Mouse (Mus musculus) left cerebral cortex, adult 2 months (tissue): ENCODE data around the gene 5031439G07Rik. TPM values are rescaled to one million over a fixed set of nuclear protein-coding genes. Genes with fewer than 3 reads are reported as not detected.

Source experiments
- DNase-seq, 2 experiments: peaks; one replicate each; pipeline ENCODE4 v3.0.0; 2021 to 2022; ENCODE audit warnings: low spot score in 2 of 2, mixed read lengths in 1 of 2; ENCODE audit errors: extremely low spot score in 1 of 2
- H3K27ac ChIP-seq: fragments of 200-600 bp; 2 replicates; pipeline ENCODE4 v1.8.1; 2022
- H3K4me3 ChIP-seq: fragments of 200-600 bp; 2 replicates; pipeline ENCODE4 v1.8.1; 2022
- CTCF ChIP-seq: fragments of 200-600 bp; IDR thresholded peaks from 2 replicates; pipeline ENCODE4 v1.8.1; 2022; ENCODE audit warnings: antibody characterized with exemption, mild to moderate bottlenecking, moderate library complexity
- intact Hi-C: fragments of 180-260 bp; cut with DNase I; formaldehyde crosslinking; loops from one replicate; pipeline ENCODE4 v1.15.1; 2025
- total RNA-seq, 2 experiments: library from RNA; stranded (reverse); gene quantifications; 2 replicates each; pipeline ENCODE4 v1.2.3; 2021

5031439G07Rik gene
- total RNA-seq, 2 experiments from 2014 or later, result 72.8 to 94.8 TPM

DNA sequence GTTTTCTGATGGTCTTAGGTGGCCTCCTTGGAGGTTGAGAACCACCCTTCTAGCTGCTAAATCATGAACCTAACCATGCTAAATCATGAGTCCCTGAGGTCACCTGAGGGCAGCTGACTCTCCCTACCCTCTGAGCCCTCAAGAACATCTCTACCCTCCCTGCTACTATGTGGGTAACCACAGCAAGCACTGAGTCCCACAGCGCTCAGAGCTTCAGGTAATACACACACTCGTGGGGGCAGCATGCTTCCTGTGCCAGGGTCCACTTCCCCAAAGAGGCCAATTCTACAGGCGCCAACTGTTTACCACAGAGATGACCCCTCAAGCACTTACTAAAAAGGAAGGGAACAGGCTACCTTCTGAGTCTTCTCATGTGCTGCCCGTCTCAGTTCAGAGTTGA lies 19.8 kb downstream of the 5031439G07Rik start:
- DNase-seq, result no peak
- no peak overlapping the region for H3K4me3 ChIP-seq
- no peak overlapping the region for H3K27ac ChIP-seq
- intact Hi-C loops, result loop anchor here (1.0 kb wide), 1 partner anchor 11 kb away; no protein-coding TSS in a partner anchor
- no peak for TF ChIP-seq CTCF

DNA sequence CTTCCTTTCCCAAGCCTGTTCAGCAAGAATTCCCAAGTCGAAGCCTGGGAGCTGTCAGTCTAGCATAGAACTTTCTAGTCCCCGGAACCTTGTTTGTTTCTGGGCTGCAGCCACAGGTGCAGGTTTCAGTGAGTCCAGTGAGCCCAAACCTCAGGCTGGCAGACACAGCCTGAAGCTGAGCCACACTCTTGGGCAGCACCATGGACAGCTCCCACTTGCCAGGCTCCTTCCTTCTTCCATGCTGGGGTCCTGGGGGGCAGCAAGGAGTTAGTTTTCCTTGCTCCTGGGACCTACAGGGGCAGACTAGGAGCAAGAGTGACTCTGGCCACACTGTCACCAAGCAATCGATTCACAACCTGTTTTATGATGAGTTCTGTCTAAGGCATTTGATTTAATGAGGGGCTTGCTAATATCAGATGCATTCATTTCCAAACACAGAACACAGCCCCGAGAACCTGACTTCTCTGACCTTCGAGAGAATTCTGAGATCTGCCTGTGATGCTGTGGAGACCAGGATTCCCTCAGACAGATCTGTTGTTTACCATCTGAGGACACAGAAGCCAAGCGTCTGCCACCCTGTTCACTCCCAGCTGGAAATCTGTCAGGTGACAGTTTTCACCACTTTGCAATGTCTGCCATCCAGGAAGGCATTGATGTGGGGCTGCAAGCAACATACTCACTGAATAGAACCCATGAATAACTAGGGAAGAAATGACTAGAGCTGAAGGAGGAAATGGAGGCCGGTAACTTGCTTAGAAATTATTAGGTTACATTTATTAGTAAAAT lies 22.6 kb downstream of the 5031439G07Rik start:
- Histone ChIP-seq H3K4me3 (no peak overlapping the region), H3K27ac (no peak overlapping the region)
- intact Hi-C loops, result no loop called here
- no peak for TF ChIP-seq CTCF
- no peak for DNase-seq

DNA sequence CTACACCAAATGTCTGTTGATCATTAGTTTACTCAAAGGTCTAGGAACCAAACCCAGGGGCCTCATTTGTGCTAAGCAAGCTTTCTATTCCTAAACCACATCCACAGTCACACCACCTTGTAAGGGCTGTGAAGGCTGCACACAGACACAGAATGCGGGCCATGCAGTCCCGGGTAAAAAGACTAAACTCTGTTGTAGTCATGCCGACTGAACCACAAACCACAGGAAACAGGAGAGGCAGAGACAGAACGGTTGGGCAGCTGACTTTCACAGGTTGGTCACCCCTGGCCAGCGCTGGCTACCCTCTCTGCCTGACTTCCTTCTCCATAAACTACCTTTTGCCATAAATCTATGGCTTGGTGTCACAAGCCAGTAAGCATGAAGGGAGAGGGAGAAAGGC lies 23.6 kb downstream of the 5031439G07Rik start:
- DNase-seq, result no peak
- TF ChIP-seq CTCF, result no peak
- intact Hi-C loops, result no loop called here
- no peak overlapping the region for H3K4me3 ChIP-seq
- no peak overlapping the region for H3K27ac ChIP-seq

DNA sequence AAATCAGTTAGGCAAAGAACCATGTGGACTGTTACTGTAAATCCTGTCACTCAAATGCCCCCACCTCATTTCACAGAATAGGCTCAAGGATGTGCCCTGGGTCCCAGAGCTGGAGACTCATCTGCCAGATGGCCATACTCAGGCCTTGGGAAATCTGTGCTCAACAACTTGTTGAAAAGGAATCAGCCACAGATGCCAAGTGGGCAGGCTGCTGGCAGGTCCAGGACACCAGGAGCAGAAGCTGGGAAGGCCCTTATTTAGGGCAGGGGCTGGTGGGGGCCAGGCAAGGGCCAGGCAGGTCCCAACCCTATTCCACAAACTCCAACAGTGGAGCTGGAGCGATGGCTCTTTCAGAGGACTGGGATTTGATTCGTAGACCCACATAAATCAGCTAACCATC lies 25.8 kb downstream of the 5031439G07Rik start:
- intact Hi-C loops, result no loop called here
- Histone ChIP-seq H3K4me3 (no peak overlapping the region), H3K27ac (no peak overlapping the region)
- DNase-seq, result no peak
- TF ChIP-seq CTCF, result no peak

GRCm38 (mm10) chr15:84960692-84961091 lies 27.7 kb downstream of the 5031439G07Rik start:
- peak overlapping the region; percentile 92 for H3K27ac ChIP-seq
- H3K4me3 ChIP-seq, result peak overlapping the region; percentile 46
- peak; percentile 72 to 77 for DNase-seq
- intact Hi-C loops, result loop anchor here (2.0 kb wide), 1 partner anchor 26 kb away; no protein-coding TSS in a partner anchor
- TF ChIP-seq CTCF, result peak; percentile 50

DNA sequence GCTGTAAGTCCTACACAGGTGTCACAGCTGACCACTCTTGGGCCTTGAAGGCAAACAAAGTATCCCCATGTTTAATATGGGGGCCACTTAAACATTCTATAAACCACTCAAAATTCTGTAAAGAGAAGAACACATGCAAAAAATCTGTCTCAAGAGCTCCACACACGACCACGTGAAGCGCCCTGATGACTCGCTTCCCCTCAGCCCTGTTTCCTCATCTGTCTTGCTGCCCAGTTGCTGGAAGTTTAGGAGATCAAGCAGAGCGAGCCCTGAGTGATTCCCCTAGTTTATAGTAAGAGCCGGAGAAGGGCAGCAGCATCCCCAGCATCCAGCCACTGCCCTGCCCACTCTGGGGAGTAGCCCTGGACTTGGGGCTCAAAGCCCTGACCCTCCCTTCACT lies 28.5 kb downstream of the 5031439G07Rik start:
- TF ChIP-seq CTCF, result no peak
- DNase-seq, result no peak
- intact Hi-C loops, result loop anchor here (2.0 kb wide), 1 partner anchor 27 kb away; no protein-coding TSS in a partner anchor
- Histone ChIP-seq H3K27ac (peak overlapping the region; percentile 6; the same call in 1 of the 2 replicates), H3K4me3 (peak overlapping the region; percentile 46)

GRCm38 (mm10) chr15:84958331-84958730 lies 30.0 kb downstream of the 5031439G07Rik start:
- intact Hi-C loops, result no loop called here
- Histone ChIP-seq H3K27ac (peak overlapping the region; percentile 86), H3K4me3 (peak overlapping the region; percentile 11; the same call in 1 of the 2 replicates)
- no peak for TF ChIP-seq CTCF
- DNase-seq, result no peak

DNA sequence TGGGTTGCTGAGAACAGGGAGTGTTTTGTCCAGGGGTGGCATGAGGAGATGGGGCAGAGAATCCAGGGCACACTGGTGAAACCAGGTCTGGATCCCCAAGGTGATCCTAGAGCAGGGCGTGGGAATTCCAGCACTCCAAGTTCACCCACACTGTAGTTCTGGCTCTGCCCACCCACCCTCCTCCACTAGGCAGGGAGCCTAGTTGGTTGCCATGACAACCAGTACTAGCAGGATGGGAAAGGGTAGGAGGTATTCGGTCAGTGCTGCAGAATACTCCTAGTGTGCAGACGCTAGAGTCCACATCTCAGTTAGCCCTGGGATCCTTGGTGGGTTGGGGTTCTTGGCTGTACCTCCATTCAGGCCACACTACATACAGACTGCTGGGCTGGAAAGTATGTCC lies 30.5 kb downstream of the 5031439G07Rik start:
- intact Hi-C loops, result no loop called here
- peak; percentile 64 to 65 for DNase-seq
- Histone ChIP-seq H3K27ac (peak overlapping the region; percentile 86), H3K4me3 (peak overlapping the region; percentile 11; the same call in 1 of the 2 replicates)
- TF ChIP-seq CTCF, result no peak

DNA sequence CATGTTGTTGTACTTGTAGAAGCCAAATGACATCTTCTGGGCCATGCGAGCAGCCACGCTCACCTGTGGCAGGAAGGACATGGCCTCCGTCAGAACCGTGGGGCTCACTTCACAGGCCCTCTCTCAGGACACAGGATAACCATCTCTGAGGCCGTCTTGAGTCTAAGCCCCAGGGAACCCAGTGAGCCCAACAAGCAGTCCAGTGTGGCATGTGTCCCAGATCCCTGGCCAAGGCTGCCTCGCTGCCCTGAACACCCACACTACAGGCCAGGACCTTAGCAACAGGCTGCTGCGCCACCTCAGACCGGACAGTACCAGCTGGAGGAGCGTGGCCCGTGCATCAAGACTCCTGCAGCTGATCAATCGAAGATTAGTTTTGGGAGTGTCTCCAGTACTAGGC lies 35.1 kb downstream of the 5031439G07Rik start:
- H3K4me3 ChIP-seq, result no peak overlapping the region
- no peak overlapping the region; the same call in 1 of the 2 replicates for H3K27ac ChIP-seq
- no peak for TF ChIP-seq CTCF
- intact Hi-C loops, result no loop called here
- DNase-seq, result no peak

DNA sequence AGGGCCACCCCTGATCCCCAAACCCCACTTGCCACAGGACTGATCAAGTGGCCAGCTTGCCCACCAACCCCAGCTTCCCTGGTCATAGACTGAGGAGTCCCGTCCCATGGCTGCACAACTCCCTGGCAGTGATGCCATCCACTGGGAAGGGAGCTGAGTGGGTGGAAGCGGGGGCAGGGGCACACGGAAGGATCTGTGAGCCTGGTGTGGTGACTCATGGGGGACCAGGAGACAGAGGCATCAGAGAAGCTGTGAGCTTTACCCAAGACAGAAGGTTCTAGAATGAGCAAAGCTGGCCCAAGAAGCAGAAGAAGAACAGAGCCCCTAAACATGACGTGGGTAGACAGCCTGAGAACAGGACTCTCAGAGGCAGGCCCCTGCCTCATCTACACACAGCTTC lies 38.3 kb downstream of the 5031439G07Rik start:
- intact Hi-C loops, result no loop called here
- Histone ChIP-seq H3K27ac (peak overlapping the region; percentile 61), H3K4me3 (no peak overlapping the region)
- DNase-seq, result peak; percentile 73
- no peak for TF ChIP-seq CTCF

- intact Hi-C loops, result no loop called here
- no peak overlapping the region for H3K27ac ChIP-seq
- H3K4me3 ChIP-seq, result no peak overlapping the region
- TF ChIP-seq CTCF, result no peak
- no peak for DNase-seq
Observed at GRCm38 (mm10) chr15:84948990-84949389, 39.4 kb downstream of the 5031439G07Rik start.

GRCm38 (mm10) chr15:84944319-84944718 lies 44.0 kb downstream of the 5031439G07Rik start:
- H3K27ac ChIP-seq, result peak overlapping the region; percentile 59; the same call in 1 of the 2 replicates
- intact Hi-C loops, result no loop called here
- no peak for TF ChIP-seq CTCF
- no peak overlapping the region for H3K4me3 ChIP-seq
- no peak for DNase-seq
